Mouse (Mus musculus) heart, embryonic 14.5 days (tissue): ENCODE measurements around the gene Mecom. TPM values are rescaled to one million over a fixed set of nuclear protein-coding genes. Genes with fewer than 3 reads are reported as not detected.
A peak's percentile ranks its signal among the peaks of the same experiment; 100 is the strongest.

Experiments
- ATAC-seq: fragments of 200-750 bp; cut with Nextera tagmentation; 2 replicates; pipeline ENCODE4 v1.8.0; 2017; ENCODE audit warnings: low read depth, moderate TSS enrichment; ENCODE audit not compliant: insufficient number of reproducible peaks, insufficient read depth, low FRiP score
- H3K27ac ChIP-seq, 2 experiments: fragments of 200-500 bp in 1 of 2; fragments of 300-500 bp in 1 of 2; sonication (generic) in 1 of 2; replicated peaks in 1 of 2; 2 replicates each; pipeline ENCODE4 v1.5.1; 2012 to 2014; ENCODE audit warnings: low read depth in 2 of 2, low read length in 2 of 2, control low read depth in 1 of 2, mild to moderate bottlenecking in 1 of 2, mixed read lengths in 1 of 2; ENCODE audit not compliant: control insufficient read depth in 1 of 2, insufficient read depth in 1 of 2
- H3K27me3 ChIP-seq: fragments of 300-500 bp; sonication (generic); 2 replicates; pipeline ENCODE4 v1.6.1; 2014; ENCODE audit warnings: mild to moderate bottlenecking, low read length, control low read depth; ENCODE audit not compliant: control insufficient read depth, insufficient read depth
- H3K36me3 ChIP-seq: fragments of 300-500 bp; sonication (generic); 2 replicates; pipeline ENCODE4 v1.6.1; 2014; ENCODE audit warnings: mild to moderate bottlenecking, control low read depth, low read length, mixed read lengths; ENCODE audit not compliant: control insufficient read depth, insufficient read depth
- H3K4me1 ChIP-seq, 2 experiments: fragments of 200-500 bp in 1 of 2; fragments of 300-500 bp in 1 of 2; sonication (generic) in 1 of 2; 2 replicates each; pipeline ENCODE4 v1.6.1; 2012 to 2014; ENCODE audit warnings: low read length in 2 of 2, control low read depth in 1 of 2, mixed read lengths in 1 of 2; ENCODE audit not compliant: control insufficient read depth in 2 of 2, insufficient read depth in 2 of 2
- H3K4me2 ChIP-seq: fragments of 300-500 bp; sonication (generic); 2 replicates; pipeline ENCODE4 v1.6.1; 2014; ENCODE audit warnings: mild to moderate bottlenecking, low read length
- H3K4me3 ChIP-seq, 2 experiments: fragments of 200-500 bp in 1 of 2; fragments of 300-500 bp in 1 of 2; sonication (generic) in 1 of 2; 2 replicates each; pipeline ENCODE4 v1.5.1; 2012 to 2014; ENCODE audit warnings: low read length in 2 of 2, mild to moderate bottlenecking in 2 of 2, control low read depth in 1 of 2, low read depth in 1 of 2, moderate library complexity in 1 of 2; ENCODE audit not compliant: control insufficient read depth in 1 of 2, insufficient read depth in 1 of 2
- H3K9ac ChIP-seq: fragments of 300-500 bp; sonication (generic); 2 replicates; pipeline ENCODE4 v1.6.1; 2014; ENCODE audit warnings: mild to moderate bottlenecking, low read length
- H3K9me3 ChIP-seq: fragments of 300-500 bp; sonication (generic); 2 replicates; pipeline ENCODE4 v1.6.1; 2016; ENCODE audit warnings: low read length, control low read depth; ENCODE audit not compliant: control insufficient read depth
- WGBS: fragments of 180-500 bp; shearing (Covaris S2); extraction: QIAGEN DNeasy Blood & Tissue Kit; methylation state at CpG from one replicate; pipeline ENCODE4 v1.1.7; 2014; 5-methylcytosine and 5-hydroxymethylcytosine counted together
- polyA plus RNA-seq: library from polyadenylated mRNA; unstranded; fragments of >200 nt; fragmentation: Nextera tagmentation; extraction: Ambion mirVana; gene quantifications from 2 replicates; pipeline ENCODE4 v1.2.1, GENCODE M21; 2014

Mecom gene
- polyA plus RNA-seq, 1 experiment from 2014 or later, result 23.0 TPM

- H3K36me3 ChIP-seq, result no peaks in the 10 kb centered on the region
- no peak for ATAC-seq
These were observed 371.2 kb downstream of the Mecom start for GRCm38 (mm10) chr3:30176615-30177014.

GRCm38 (mm10) chr3:30173812-30174211 is 374.0 kb downstream of the Mecom start:
- H3K27ac ChIP-seq, result no peak overlapping the region
- ATAC-seq, result no peak
- no peaks in the 10 kb centered on the region for H3K4me1 ChIP-seq
- no peaks in the 10 kb centered on the region for H3K27me3 ChIP-seq
- 61% methylated on average over 3 of the region's 3 CpGs for WGBS
- H3K36me3 ChIP-seq, result no peaks in the 10 kb centered on the region
- H3K9ac ChIP-seq, result no peak overlapping the region
- no peak overlapping the region for H3K4me3 ChIP-seq
- no peaks in the 10 kb centered on the region for H3K9me3 ChIP-seq
- no peak overlapping the region for H3K4me2 ChIP-seq

More at GRCm38 (mm10) chr3:30176615-30177014, 371.2 kb downstream of the Mecom start:
- H3K9me3 ChIP-seq, result no peaks in the 10 kb centered on the region
- H3K27ac ChIP-seq, result no peak overlapping the region
- no peak overlapping the region for H3K9ac ChIP-seq
- H3K27me3 ChIP-seq, result no peaks in the 10 kb centered on the region
- no peak overlapping the region for H3K4me3 ChIP-seq
- 74% methylated on average over 5 of the region's 5 CpGs for WGBS
- H3K4me1 ChIP-seq, result no peaks in the 10 kb centered on the region
- H3K4me2 ChIP-seq, result no peak overlapping the region

- Histone ChIP-seq H3K4me3 (no peak overlapping the region), H3K27ac (no peak overlapping the region), H3K36me3 (no peaks in the 10 kb centered on the region), H3K9ac (no peak overlapping the region), H3K4me2 (no peak overlapping the region), H3K4me1 (no peaks in the 10 kb centered on the region), H3K27me3 (no peaks in the 10 kb centered on the region), H3K9me3 (no peaks in the 10 kb centered on the region)
- ATAC-seq, result no peak
- WGBS, result 86% methylated on average over 3 of the region's 3 CpGs
These were observed 379.2 kb downstream of the Mecom start for GRCm38 (mm10) chr3:30168396-30169186.

GRCm38 (mm10) chr3:30167027-30167426 is 380.8 kb downstream of the Mecom start:
- H3K27ac ChIP-seq, result no peak overlapping the region
- H3K4me3 ChIP-seq, result no peak overlapping the region
- no peaks in the 10 kb centered on the region for H3K36me3 ChIP-seq
- ATAC-seq, result no peak
- H3K4me1 ChIP-seq, result no peaks in the 10 kb centered on the region
- H3K9ac ChIP-seq, result no peak overlapping the region
- no peaks in the 10 kb centered on the region for H3K27me3 ChIP-seq
- H3K4me2 ChIP-seq, result no peak overlapping the region
- WGBS, result 85% methylated on average over 3 of the region's 3 CpGs
- H3K9me3 ChIP-seq, result no peaks in the 10 kb centered on the region

GRCm38 (mm10) chr3:30164834-30165233 is 383.0 kb downstream of the Mecom start:
- H3K9me3 ChIP-seq, result no peaks in the 10 kb centered on the region
- H3K36me3 ChIP-seq, result no peaks in the 10 kb centered on the region
- H3K4me2 ChIP-seq, result no peak overlapping the region
- no peak overlapping the region for H3K27ac ChIP-seq
- 72% methylated on average over 4 of the region's 4 CpGs for WGBS
- H3K4me1 ChIP-seq, result peaks cover 0 to 8% of the 10 kb centered on the region in 2 experiments; a peak in 1 of 4 replicates
- no peak overlapping the region for H3K4me3 ChIP-seq
- ATAC-seq, result no peak
- no peaks in the 10 kb centered on the region for H3K27me3 ChIP-seq
- H3K9ac ChIP-seq, result no peak overlapping the region

- H3K4me2 ChIP-seq, result no peak overlapping the region
- H3K9ac ChIP-seq, result no peak overlapping the region
- WGBS, result 81% methylated on average over 4 of the region's 4 CpGs
- H3K27me3 ChIP-seq, result no peaks in the 10 kb centered on the region
- H3K4me3 ChIP-seq, result no peak overlapping the region
- no peak overlapping the region for H3K27ac ChIP-seq
- no peaks in the 10 kb centered on the region for H3K9me3 ChIP-seq
- no peak for ATAC-seq
- peaks cover 0 to 8% of the 10 kb centered on the region in 2 experiments; a peak in 1 of 4 replicates for H3K4me1 ChIP-seq
- no peaks in the 10 kb centered on the region for H3K36me3 ChIP-seq
These were observed 384.4 kb downstream of the Mecom start for GRCm38 (mm10) chr3:30163390-30163789.

GRCm38 (mm10) chr3:30160961-30161670 is 386.7 kb downstream of the Mecom start:
- Histone ChIP-seq H3K27me3 (no peaks in the 10 kb centered on the region), H3K9ac (no peak overlapping the region), H3K36me3 (no peaks in the 10 kb centered on the region), H3K4me2 (no peak overlapping the region), H3K4me3 (no peak overlapping the region), H3K27ac (peak overlapping the region in 1 of 2 experiments; percentile 49; a peak in 1 of 4 replicates), H3K9me3 (no peaks in the 10 kb centered on the region), H3K4me1 (peaks cover 0 to 8% of the 10 kb centered on the region in 2 experiments; a peak in 1 of 4 replicates)
- WGBS, result 63% methylated on average over 5 of the region's 5 CpGs
- no peak for ATAC-seq
